Mouse (Mus musculus) spleen, postnatal 10 days (tissue): ENCODE measurements around the gene Tspo2.
A peak's percentile ranks its signal among the peaks of the same experiment; 100 is the strongest.
"Not testable (repeated sequence)": the region's sequence is repeated elsewhere in the genome, so short reads cannot be mapped to it uniquely, and the experiment has no call there.

Source experiments
- DNase-seq, 2 experiments: peaks; one replicate each; pipeline ENCODE4 v3.0.0; 2021 to 2022; ENCODE audit warnings: low spot score in 2 of 2

The Tspo2 gene

DNA sequence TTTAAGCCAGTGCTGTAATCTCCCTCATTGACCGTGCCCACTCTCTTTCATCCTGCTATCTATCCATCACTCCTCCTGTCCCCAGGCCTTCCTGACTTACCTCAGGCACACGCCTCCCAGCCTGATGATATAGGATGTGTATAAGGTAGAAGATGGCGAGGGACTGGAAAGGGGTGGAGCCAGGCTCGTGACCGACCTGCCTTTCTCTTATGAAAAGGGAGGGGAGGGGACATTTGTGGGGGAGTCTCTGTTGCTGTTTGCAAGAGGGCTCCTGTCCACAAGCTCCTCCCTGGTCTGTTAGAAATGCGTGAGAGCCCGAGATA, at the start of gene Tspo2:
Gene Tspo2 (minus strand): TSS at position 170 of the 323 bp plus-strand sequence.
- peak; percentile 76 to 81 for DNase-seq

- DNase-seq = no peak
Observed at GRCm38 (mm10) chr17:48500846-48501445, 49.6 kb upstream of the Tspo2 start.

- no peak for DNase-seq
Observed at GRCm38 (mm10) chr17:48497986-48498385, 46.7 kb upstream of the Tspo2 start.

GRCm38 (mm10) chr17:48493986-48494385, 42.7 kb upstream of the Tspo2 start:
- no peak for DNase-seq

- DNase-seq = no peak
Observed at GRCm38 (mm10) chr17:48493582-48493981, 42.3 kb upstream of the Tspo2 start.

DNA sequence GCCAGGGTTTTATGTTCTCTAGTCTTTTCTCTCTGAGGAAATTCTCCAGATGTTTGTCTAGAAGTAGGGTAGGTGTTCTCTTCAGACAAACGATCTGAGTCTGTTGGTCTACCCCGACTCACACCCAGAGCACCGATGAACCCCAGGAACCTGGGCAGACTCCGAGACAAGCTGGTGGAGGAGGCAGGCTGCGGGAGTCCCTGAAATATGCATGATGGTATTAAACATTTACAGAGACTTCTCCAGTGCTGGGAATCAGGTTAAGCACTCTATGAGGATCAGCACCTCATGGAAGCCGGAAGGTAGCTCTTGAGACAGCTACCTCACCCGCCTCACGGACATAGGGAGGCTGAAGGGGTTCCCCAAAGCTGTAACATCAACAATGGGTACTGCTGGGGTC, 41.3 kb upstream of the Tspo2 start:
- no peak for DNase-seq

DNA sequence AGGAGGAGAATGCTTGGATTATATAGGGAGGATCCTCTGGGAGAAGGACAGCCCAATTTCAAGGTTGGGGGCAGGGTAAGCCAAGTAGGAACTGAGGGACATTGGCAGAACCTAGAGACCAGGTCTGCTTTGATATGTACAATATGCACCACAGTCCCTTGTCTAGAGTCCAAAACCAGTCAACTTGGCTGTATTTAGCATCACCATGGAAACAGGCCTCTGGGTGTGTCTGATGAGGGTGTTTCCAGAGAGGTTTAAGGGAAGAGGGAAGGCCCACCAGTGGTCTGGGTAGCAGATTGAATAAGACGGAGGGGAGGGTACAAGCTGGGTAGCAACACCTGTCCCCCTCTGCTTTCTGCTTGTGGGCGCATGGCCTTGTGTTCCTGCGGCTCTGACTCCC, 38.1 kb upstream of the Tspo2 start:
- DNase-seq = no peak

DNA sequence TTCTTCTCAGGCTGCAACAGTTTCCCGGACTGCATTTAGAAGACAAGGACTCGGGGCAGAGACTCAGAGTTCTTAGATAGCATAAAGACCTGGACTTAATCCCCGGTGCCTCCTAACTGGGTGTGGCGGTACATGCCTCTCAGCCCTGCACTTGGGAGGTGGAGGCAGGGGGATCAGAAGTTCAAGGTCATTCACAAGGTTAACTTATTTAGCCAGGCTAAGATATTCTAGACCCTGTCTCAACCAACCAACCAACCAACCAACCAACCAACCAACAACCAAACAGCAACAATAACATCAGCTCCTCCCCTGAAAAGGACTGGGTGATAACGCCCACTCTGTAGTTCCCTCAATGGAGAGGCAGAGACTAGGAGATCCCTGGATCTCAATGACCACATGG, 32.9 kb upstream of the Tspo2 start:
- DNase-seq = no peak

DNA sequence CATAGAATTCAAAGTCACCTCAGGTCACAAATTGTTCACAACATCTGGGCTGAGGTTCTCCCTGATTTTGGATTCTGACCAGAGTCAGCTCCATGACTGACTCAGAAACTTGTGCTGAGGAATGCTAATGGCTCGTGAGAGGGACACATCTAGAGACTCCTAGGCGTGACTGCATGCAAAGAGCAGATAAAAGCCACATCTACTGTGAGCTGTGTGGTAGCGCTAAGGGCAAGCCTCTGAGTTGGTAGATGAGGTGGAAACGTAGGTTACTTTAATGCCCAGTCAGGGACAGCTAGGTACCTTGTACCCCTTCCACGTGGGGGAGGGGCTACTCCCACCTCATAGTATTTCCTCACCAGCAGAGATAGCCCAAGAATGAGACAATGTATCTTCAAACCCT, 32.4 kb upstream of the Tspo2 start:
- no peak for DNase-seq

DNA sequence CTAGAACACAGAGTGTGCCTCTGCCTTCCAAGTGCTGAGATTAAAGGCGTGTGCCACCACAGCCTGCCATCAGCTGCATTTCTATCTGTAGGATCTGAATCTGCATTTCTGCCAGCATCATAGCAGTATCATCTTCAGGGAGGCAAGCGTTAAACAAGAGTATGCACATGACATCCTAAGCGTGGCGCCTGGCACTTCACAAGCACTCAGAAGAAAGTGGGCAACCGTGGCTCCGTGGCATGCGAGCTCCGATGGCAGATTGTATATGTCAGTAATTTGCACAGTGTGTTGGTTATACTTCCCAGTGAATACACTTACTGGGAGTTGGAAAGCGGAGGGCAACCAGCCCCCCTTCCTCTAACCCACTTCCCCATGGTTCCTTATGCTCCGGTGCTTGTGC, 28.6 kb upstream of the Tspo2 start:
- DNase-seq = no peak

GRCm38 (mm10) chr17:48475444-48475843, 24.1 kb upstream of the Tspo2 start:
- no peak for DNase-seq

DNA sequence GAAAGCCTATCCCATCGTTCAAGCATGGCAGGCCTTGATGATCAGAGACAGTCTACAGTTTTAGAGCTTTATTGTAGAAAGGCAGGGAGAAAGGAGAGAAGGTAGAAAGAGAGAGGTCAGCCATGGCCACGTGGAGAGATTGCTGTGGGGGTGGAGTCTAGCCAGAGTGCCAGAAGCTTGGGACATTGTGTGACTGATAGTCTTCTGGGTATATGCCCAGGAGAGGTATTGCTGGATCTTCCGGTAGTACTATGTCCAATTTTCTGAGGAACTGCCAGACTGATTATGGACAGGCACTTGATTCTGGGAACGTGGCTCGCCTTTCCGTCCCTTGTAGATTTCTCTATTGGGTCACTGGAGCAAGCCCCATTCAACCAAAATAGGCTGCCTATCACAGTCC, 23.0 kb upstream of the Tspo2 start:
- not testable (repeated sequence) for DNase-seq

GRCm38 (mm10) chr17:48467395-48468231, 16.3 kb upstream of the Tspo2 start:
- peak; percentile 89 to 93 for DNase-seq

- DNase-seq = peak; percentile 42 to 51
Observed at GRCm38 (mm10) chr17:48466769-48467394, 15.6 kb upstream of the Tspo2 start.

GRCm38 (mm10) chr17:48463391-48463790, 12.1 kb upstream of the Tspo2 start:
- no peak for DNase-seq

DNA sequence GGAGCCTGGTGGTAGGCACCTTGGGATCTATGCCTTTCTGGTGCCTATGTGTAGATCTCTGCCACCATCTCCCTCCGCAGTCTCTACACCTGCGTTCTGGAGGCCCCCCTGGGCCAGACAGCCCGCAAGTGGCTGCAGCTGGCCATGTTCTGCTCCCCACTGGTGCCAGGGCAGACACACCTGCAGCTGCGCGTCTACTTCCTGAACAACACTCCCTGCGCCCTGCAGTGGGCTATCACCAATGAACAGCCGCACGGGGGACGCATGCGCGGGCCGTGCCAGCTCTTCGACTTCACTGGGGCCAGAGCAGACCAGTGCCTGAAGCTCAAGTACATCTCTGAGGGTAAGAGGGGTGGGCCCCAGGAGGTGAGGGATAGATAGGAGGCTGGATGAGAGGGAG, 10.8 kb upstream of the Tspo2 start:
- DNase-seq = peak in 1 of 2 experiments; percentile 65

DNA sequence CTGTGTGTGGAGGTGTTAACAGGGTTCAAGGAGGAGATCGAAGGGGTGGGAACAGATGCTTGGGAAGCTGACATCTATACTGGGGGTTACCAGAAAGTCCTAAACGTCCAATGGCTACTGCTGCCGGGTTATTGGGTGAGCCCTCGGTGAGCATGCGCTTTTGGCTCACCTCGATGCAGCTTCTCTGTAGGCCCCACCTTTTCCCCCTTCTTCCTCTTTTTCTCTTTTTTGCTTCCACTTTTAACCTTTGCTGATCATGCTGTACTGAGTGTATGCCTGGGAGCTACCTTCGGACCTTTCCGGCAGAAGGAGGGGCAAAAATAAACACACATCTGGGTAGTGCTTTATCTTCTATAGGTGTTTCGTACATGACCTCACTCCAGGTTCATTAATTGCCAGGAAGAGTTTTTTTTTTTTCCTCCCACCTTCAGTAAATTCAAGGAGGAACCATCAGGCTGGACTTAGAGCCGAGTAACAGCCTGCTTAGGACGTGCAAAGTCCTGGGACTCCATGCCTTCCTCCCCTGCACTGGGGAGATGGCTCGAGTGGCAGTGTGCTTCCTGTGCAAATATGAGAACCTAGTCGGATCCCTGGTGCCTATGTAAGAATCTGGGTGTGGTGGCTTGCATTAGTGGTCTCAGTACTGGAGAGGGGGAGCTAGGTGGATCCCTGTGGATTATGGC, 6.8 kb upstream of the Tspo2 start:
- DNase-seq = no peak

DNA sequence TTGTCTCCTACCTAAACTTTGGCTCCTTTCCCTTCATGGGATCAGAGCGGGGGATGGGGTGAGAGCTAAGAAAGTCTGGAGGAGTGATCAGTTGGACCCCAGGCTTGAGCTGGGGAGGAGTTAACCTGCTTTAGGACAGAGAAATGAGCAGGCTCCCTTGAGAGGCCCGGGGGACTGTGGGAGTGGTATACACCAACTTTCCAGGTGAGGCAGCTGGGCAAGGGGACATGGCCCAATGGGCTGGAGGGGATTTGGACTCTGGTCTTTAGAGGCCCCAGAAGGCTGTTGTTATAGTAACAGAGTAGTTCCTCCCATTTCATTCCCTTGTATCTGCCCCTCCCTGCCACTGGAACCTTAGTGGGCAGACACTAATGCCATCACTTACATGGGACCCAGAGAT, 4.6 kb upstream of the Tspo2 start:
- no peak for DNase-seq

DNA sequence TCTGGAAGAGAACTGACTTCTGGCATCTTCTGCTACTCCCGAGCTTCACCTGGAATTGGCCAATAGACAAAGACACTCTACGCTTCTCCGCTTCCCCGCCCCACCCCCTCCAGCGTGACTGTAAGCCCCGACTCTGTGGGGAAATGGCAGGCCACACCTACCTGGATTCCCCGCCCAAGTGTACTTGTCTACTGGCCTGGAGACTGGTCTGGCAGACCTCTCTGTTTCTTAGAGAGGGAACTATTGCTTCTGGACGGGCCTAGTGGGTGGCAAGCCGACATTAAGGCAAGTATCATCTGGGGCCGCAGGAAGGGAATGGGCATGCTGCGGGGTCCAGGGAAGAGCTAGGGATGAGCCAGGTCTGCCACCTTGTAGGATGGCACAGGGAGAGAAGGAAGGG, 3.4 kb upstream of the Tspo2 start, which contains the start of gene Unc5cl:
Gene Unc5cl (plus strand): TSS at position 214 of the 400 bp plus-strand sequence.
- peak in 1 of 2 experiments; percentile 51 for DNase-seq

DNA sequence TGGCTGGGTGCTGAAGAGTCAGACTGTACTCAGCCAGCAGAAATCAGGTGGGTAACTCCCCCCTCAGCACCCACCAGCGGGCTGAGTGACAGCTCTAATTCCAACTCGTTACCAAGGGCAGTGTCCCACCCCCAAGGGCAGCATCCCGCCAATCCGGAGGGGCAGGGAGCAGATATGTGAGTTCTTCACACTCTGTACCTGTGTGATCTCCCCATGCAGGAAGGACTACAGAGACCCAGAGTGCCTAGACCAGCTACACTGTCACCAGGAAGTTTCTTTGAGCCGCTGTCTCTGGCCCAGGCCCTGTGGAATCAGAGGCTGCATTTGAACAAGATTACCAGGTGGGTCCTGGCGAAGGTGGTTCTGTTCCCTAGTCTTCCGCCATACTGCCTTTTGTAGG, 2.9 kb upstream of the Tspo2 start:
- no peak for DNase-seq

- peak in 1 of 2 experiments; percentile 52 for DNase-seq
Observed at GRCm38 (mm10) chr17:48453489-48453888, 2.2 kb upstream of the Tspo2 start.

- peak; percentile 57 to 63 for DNase-seq
Observed at GRCm38 (mm10) chr17:48451753-48452444, 577 bp upstream of the Tspo2 start.
